Mouse (Mus musculus) ES-Bruce4 (cell line): ENCODE measurements around the gene Myog. TPM values are rescaled to one million over a fixed set of nuclear protein-coding genes. Genes with fewer than 3 reads are reported as not detected.

Experiments
- H3K27ac ChIP-seq: 2 replicates; pipeline ENCODE4 v1.5.1; 2012; ENCODE audit warnings: low read length, inconsistent platforms; ENCODE audit not compliant: insufficient read depth
- H3K27me3 ChIP-seq: 2 replicates; pipeline ENCODE4 v1.6.1; 2012; ENCODE audit warnings: mild to moderate bottlenecking, low read length, inconsistent platforms; ENCODE audit not compliant: control insufficient read depth, poor library complexity, insufficient read depth, severe bottlenecking
- H3K36me3 ChIP-seq: 2 replicates; pipeline ENCODE4 v1.6.1; 2012; ENCODE audit warnings: inconsistent platforms, mild to moderate bottlenecking, low read length, moderate library complexity; ENCODE audit not compliant: control insufficient read depth, poor library complexity, insufficient read depth, severe bottlenecking
- H3K4me1 ChIP-seq: one replicate; pipeline ENCODE4 v1.8.1; 2011; ENCODE audit warnings: low read length; ENCODE audit not compliant: control insufficient read depth, insufficient read depth
- H3K4me3 ChIP-seq: 2 replicates; pipeline ENCODE4 v1.5.1; 2011; ENCODE audit warnings: low read depth, mild to moderate bottlenecking, low read length
- H3K9ac ChIP-seq: 2 replicates; pipeline ENCODE4 v1.6.1; 2012; ENCODE audit warnings: low read depth, mild to moderate bottlenecking, inconsistent platforms; ENCODE audit not compliant: poor library complexity, severe bottlenecking
- H3K9me3 ChIP-seq: replicated peaks from 2 replicates; pipeline ENCODE4 v1.6.1; 2012; ENCODE audit warnings: mild to moderate bottlenecking, low read length, inconsistent platforms; ENCODE audit not compliant: control insufficient read depth, poor library complexity, insufficient read depth, severe bottlenecking
- CTCF ChIP-seq: IDR thresholded peaks from one replicate; pipeline ENCODE4 v1.8.1; 2011; ENCODE audit warnings: low read depth, low read length
- EP300 ChIP-seq: IDR thresholded peaks from 2 replicates; pipeline ENCODE4 v1.6.1; 2011; ENCODE audit warnings: low read depth, low read length; ENCODE audit not compliant: insufficient read depth
- POLR2A ChIP-seq: IDR thresholded peaks from one replicate; pipeline ENCODE4 v1.8.1; 2011; ENCODE audit warnings: low read length; ENCODE audit not compliant: insufficient read depth
- polyA plus RNA-seq: library from polyadenylated mRNA; stranded (reverse); fragments of >200 nt; gene quantifications from 2 replicates; pipeline ENCODE4 v1.2.4, GENCODE M21; 2011; ENCODE audit warnings: low read depth; ENCODE audit not compliant: missing spikeins, insufficient read depth, insufficient read length

Myog gene
- not detected in 2 replicates for polyA plus RNA-seq

DNA sequence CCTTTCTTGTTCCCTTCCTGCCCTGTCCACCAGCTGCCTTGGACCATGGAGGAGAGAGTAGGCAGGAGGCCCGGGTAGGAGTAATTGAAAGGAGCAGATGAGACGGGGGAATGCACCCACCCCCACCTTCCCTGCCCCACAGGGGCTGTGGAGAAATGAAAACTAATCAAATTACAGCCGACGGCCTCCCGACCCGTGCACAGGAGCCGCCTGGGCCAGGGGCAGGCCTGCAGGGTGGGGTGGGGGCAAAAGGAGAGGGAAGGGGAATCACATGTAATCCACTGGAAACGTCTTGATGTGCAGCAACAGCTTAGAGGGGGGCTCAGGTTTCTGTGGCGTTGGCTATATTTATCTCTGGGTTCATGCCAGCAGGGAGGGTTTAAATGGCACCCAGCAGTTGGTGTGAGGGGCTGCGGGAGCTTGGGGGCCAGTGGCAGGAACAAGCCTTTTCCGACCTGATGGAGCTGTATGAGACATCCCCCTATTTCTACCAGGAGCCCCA is at the start of gene Myog:
Gene Myog, plus strand, starts transcription at position 392 of the 502 bp plus-strand sequence.
- Histone ChIP-seq H3K9ac (no peak within 1 kb of the TSS), H3K4me1 (peaks cover 2% of the 10 kb centered on the region), H3K27ac (no peak within 1 kb of the TSS), H3K9me3 (no peaks in the 10 kb centered on the region), H3K4me3 (no peak within 1 kb of the TSS), H3K27me3 (no peaks in the 10 kb centered on the region), H3K36me3 (no peaks in the 10 kb centered on the region)
- no peak for TF ChIP-seq POLR2A
- no peak for TF ChIP-seq EP300
- TF ChIP-seq CTCF: no peak

DNA sequence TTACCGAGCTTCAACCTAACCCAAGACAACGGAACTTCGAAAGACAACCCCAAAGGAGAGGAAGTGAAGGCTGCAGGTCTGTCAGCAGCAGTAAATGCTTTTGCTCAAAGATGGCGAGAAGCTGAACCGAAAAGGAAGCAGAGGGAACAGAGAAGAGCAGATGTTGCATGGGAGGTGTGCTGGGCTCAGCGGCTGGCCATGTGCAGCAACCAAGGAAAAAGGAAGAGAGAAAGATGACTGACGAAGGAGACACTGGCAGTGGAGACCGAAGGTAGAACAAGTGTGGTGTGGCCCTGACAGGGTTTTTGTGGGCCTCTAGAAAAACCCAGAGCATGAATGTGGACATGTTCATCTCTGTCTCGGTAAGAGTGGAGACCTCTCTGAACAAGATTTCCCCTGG is 49.1 kb upstream of the Myog start:
- Histone ChIP-seq H3K9me3 (no peaks in the 10 kb centered on the region), H3K9ac (no peak overlapping the region), H3K36me3 (no peaks in the 10 kb centered on the region), H3K27me3 (peaks cover 3% of the 10 kb centered on the region; the same call in 1 of the 2 replicates), H3K4me1 (no peaks in the 10 kb centered on the region), H3K4me3 (no peak overlapping the region), H3K27ac (no peak overlapping the region)
- no peak for TF ChIP-seq CTCF
- TF ChIP-seq POLR2A: no peak

DNA sequence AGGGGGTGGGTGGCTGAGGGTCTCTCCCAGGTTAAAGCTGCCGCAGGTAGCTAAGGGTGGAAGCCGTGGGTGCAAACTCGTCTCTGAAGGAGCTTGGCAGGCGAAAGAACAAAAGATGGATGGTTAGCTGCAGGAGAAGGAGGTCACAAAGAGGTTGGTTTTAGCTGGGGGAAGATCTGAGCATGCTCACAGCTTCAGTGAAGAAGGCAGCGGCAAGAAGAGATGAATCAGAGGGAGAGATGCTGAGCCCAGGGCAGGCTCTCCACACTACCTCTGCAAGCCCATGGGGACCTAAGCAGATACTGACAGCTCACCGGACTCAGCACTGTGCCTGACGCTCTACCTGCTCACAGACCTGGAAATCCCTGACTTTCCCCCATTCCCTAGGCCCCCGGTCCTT is 48.5 kb upstream of the Myog start:
- H3K27me3 ChIP-seq: peaks cover under 1% of the 10 kb centered on the region; the same call in 1 of the 2 replicates
- no peaks in the 10 kb centered on the region for H3K9me3 ChIP-seq
- H3K27ac ChIP-seq: no peak overlapping the region
- no peak overlapping the region for H3K9ac ChIP-seq
- no peaks in the 10 kb centered on the region for H3K36me3 ChIP-seq
- TF ChIP-seq EP300 (no peak), CTCF (no peak), POLR2A (no peak)
- H3K4me1 ChIP-seq: no peaks in the 10 kb centered on the region
- no peak overlapping the region for H3K4me3 ChIP-seq

- Histone ChIP-seq H3K9ac (no peak overlapping the region), H3K4me1 (no peaks in the 10 kb centered on the region), H3K9me3 (no peaks in the 10 kb centered on the region), H3K4me3 (no peak overlapping the region), H3K36me3 (no peaks in the 10 kb centered on the region), H3K27me3 (no peaks in the 10 kb centered on the region), H3K27ac (no peak overlapping the region)
- TF ChIP-seq CTCF: no peak
- TF ChIP-seq EP300: no peak
- TF ChIP-seq POLR2A: no peak
Observed at GRCm38 (mm10) chr1:134242286-134242685, 47.5 kb upstream of the Myog start.

DNA sequence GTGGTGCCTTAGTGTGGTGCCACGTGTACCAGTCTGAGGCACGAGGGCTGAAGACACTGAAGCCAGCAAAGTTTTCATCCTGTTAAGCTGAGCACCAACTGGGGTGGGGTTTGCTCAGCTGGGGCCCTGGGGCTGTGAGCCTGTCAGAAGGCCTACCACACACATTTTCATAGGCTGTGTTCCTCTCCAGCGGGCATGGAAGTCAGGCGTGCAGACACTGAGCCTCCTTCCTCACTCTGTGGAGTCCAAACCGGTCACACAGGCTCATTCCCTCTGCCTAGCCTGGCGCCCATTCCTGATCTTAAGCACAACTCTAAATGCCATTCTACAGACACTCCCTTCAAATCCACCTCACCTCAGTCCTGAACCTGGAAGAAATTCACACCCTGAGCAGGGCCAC is 46.3 kb upstream of the Myog start:
- H3K27me3 ChIP-seq: no peaks in the 10 kb centered on the region
- H3K36me3 ChIP-seq: no peaks in the 10 kb centered on the region
- no peak overlapping the region for H3K9ac ChIP-seq
- H3K27ac ChIP-seq: no peak overlapping the region
- no peak overlapping the region for H3K4me3 ChIP-seq
- H3K9me3 ChIP-seq: no peaks in the 10 kb centered on the region
- H3K4me1 ChIP-seq: no peaks in the 10 kb centered on the region
- TF ChIP-seq EP300: no peak
- no peak for TF ChIP-seq POLR2A
- TF ChIP-seq CTCF: no peak

GRCm38 (mm10) chr1:134243948-134244914 is 45.6 kb upstream of the Myog start:
- no peak overlapping the region for H3K4me3 ChIP-seq
- H3K9ac ChIP-seq: no peak overlapping the region
- H3K4me1 ChIP-seq: no peaks in the 10 kb centered on the region
- H3K9me3 ChIP-seq: no peaks in the 10 kb centered on the region
- no peak overlapping the region for H3K27ac ChIP-seq
- no peaks in the 10 kb centered on the region for H3K27me3 ChIP-seq
- H3K36me3 ChIP-seq: no peaks in the 10 kb centered on the region
- TF ChIP-seq EP300: 0 out of 2 replicates have a peak, but pooled peaks have one; percentile 44
- TF ChIP-seq POLR2A: no peak
- TF ChIP-seq CTCF: peak; percentile 88
